Mouse (Mus musculus): ENCODE results near the gene Gm10591.
"Not testable (repeated sequence)": the region's sequence is repeated elsewhere in the genome, so short reads cannot be mapped to it uniquely, and the experiment has no call there.

The Gm10591 gene

DNA sequence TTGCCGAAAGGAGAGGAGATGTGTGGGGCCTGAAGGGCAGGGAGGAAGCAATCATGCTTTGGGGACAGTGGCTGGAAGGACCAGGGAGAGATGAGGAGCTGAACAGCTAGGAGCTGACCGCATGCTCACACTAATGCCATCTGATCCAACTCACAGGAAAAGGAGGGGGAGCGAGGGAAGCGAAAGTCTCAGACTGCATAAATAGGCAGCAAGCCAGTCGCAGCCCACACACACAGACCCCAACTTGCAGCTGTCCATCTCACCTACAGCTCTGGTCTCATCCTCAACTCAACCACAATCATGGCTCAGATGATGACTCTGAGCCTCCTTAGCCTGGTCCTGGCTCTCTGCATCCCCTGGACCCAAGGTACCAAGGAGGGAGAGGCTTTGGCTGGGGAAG lies at the start of gene Gm10591:
Gene Gm10591, plus strand, starts transcription at position 301 of the 400 bp plus-strand sequence.
- not testable (repeated sequence) for DNase-seq (ENCODE audit: low read depth, low spot score)

- DNase-seq (ENCODE audit: low read depth, low spot score), result not testable (repeated sequence)
Measured at GRCm38 (mm10) chr4:42629419-42629818, 17.4 kb downstream of the Gm10591 start, which contains the start of gene Gm2564. Gene Gm2564, plus strand, starts transcription at chr4:42629719.

GRCm38 (mm10) chr4:42654951-42655350 lies 43.0 kb downstream of the Gm10591 start, which contains the start of gene Ccl27b:
Gene Ccl27b, plus strand, starts transcription at chr4:42655251.
- DNase-seq (ENCODE audit: low read depth, low spot score), result not testable (repeated sequence)

GRCm38 (mm10) chr4:42661793-42662192 lies 49.8 kb downstream of the Gm10591 start, which contains the start of gene Il11ra2:
Gene Il11ra2, minus strand, starts transcription at chr4:42661893.
- not testable (repeated sequence) for DNase-seq (ENCODE audit: low read depth, low spot score)

All from WW6 (cell line).